Mouse (Mus musculus): ENCODE measurements around the gene Doc2g.
"Not testable (repeated sequence)": the region's sequence is repeated elsewhere in the genome, so short reads cannot be mapped to it uniquely, and the experiment has no call there.

The Doc2g gene

GRCm38 (mm10) chr19:4003112-4003511 is at the start of gene Doc2g:
TSS of gene Doc2g (plus strand) at chr19:4003313.
- DNase-seq (ENCODE audit: low spot score in 2 of 2), result no peak

- DNase-seq (ENCODE audit: low spot score in 2 of 2), result no peak
Observed at GRCm38 (mm10) chr19:3955033-3955432, 48.1 kb upstream of the Doc2g start.

- no peak for DNase-seq (ENCODE audit: low spot score in 2 of 2)
Observed at GRCm38 (mm10) chr19:3955804-3956203, 47.3 kb upstream of the Doc2g start.

- DNase-seq (ENCODE audit: low spot score in 2 of 2), result not testable (repeated sequence)
Observed at GRCm38 (mm10) chr19:3957296-3958036, 45.6 kb upstream of the Doc2g start.

- no peak for DNase-seq (ENCODE audit: low spot score in 2 of 2)
Observed at GRCm38 (mm10) chr19:3958470-3958869, 44.6 kb upstream of the Doc2g start, which contains the start of gene Aldh3b3. TSS of gene Aldh3b3 (plus strand) at chr19:3958645.

GRCm38 (mm10) chr19:3959030-3959429 is 44.1 kb upstream of the Doc2g start:
- DNase-seq (ENCODE audit: low spot score in 2 of 2), result no peak

- no peak for DNase-seq (ENCODE audit: low spot score in 2 of 2)
Observed at GRCm38 (mm10) chr19:3960211-3960610, 42.9 kb upstream of the Doc2g start.

GRCm38 (mm10) chr19:3961805-3962204 is 41.3 kb upstream of the Doc2g start:
- DNase-seq (ENCODE audit: low spot score in 2 of 2), result not testable (repeated sequence)

GRCm38 (mm10) chr19:3962469-3962868 is 40.6 kb upstream of the Doc2g start:
- no peak for DNase-seq (ENCODE audit: low spot score in 2 of 2)

- no peak for DNase-seq (ENCODE audit: low spot score in 2 of 2)
Observed at GRCm38 (mm10) chr19:3964030-3964429, 39.1 kb upstream of the Doc2g start.

GRCm38 (mm10) chr19:3966330-3967075 is 36.6 kb upstream of the Doc2g start:
- no peak for DNase-seq (ENCODE audit: low spot score in 2 of 2)

- DNase-seq (ENCODE audit: low spot score in 2 of 2), result no peak
Observed at GRCm38 (mm10) chr19:3967258-3967657, 35.9 kb upstream of the Doc2g start.

GRCm38 (mm10) chr19:3972229-3972628 is 30.9 kb upstream of the Doc2g start, which contains the start of gene Aldh3b2:
TSS of gene Aldh3b2 (plus strand) at chr19:3972328.
- no peak for DNase-seq (ENCODE audit: low spot score in 2 of 2)

- not testable (repeated sequence) for DNase-seq (ENCODE audit: low spot score in 2 of 2)
Observed at GRCm38 (mm10) chr19:3974608-3975007, 28.5 kb upstream of the Doc2g start.

- peak in 1 of 2 experiments; percentile 20 for DNase-seq (ENCODE audit: low spot score in 2 of 2)
Observed at GRCm38 (mm10) chr19:3975866-3976265, 27.2 kb upstream of the Doc2g start.

GRCm38 (mm10) chr19:3980309-3980708 is 22.8 kb upstream of the Doc2g start:
- DNase-seq (ENCODE audit: low spot score in 2 of 2), result peak; percentile 75 to 80

- DNase-seq (ENCODE audit: low spot score in 2 of 2), result no peak
Observed at GRCm38 (mm10) chr19:3980917-3981316, 22.2 kb upstream of the Doc2g start.

- no peak for DNase-seq (ENCODE audit: low spot score in 2 of 2)
Observed at GRCm38 (mm10) chr19:3983527-3984200, 19.4 kb upstream of the Doc2g start.

- DNase-seq (ENCODE audit: low spot score in 2 of 2), result no peak
Observed at GRCm38 (mm10) chr19:3985261-3985681, 17.8 kb upstream of the Doc2g start.

- no peak for DNase-seq (ENCODE audit: low spot score in 2 of 2)
Observed at GRCm38 (mm10) chr19:3986334-3986733, 16.8 kb upstream of the Doc2g start, which contains the start of gene Acy3. TSS of gene Acy3 (plus strand) at chr19:3986570.

- no peak for DNase-seq (ENCODE audit: low spot score in 2 of 2)
Observed at GRCm38 (mm10) chr19:3988066-3988465, 15.0 kb upstream of the Doc2g start.

- DNase-seq (ENCODE audit: low spot score in 2 of 2), result no peak
Observed at GRCm38 (mm10) chr19:3988750-3989149, 14.4 kb upstream of the Doc2g start.
